Mouse (Mus musculus): ENCODE measurements around the gene Spata31d1d. TPM values are rescaled to one million over a fixed set of nuclear protein-coding genes. Genes with fewer than 3 reads are reported as not detected.

Gene Spata31d1d
- total RNA-seq, 2 experiments from 2014 or later: not detected

GRCm38 (mm10) chr13:59685236-59685635, 46.3 kb downstream of the Spata31d1d start:
- intact Hi-C loops (cut with DNase I): no loop called here

GRCm38 (mm10) chr13:59682629-59683028, 48.9 kb downstream of the Spata31d1d start:
- intact Hi-C loops (cut with DNase I): no loop called here
- no peak for DNase-seq

More at GRCm38 (mm10) chr13:59685236-59685635, 46.3 kb downstream of the Spata31d1d start:
- no peak for DNase-seq

- intact Hi-C loops (cut with DNase I): no loop called here
- DNase-seq: no peak
Observed at GRCm38 (mm10) chr13:59679908-59680307, 51.6 kb downstream of the Spata31d1d start.

GRCm38 (mm10) chr13:59679306-59679705, 52.2 kb downstream of the Spata31d1d start:
- DNase-seq: no peak
- intact Hi-C loops (cut with DNase I): no loop called here

DNA sequence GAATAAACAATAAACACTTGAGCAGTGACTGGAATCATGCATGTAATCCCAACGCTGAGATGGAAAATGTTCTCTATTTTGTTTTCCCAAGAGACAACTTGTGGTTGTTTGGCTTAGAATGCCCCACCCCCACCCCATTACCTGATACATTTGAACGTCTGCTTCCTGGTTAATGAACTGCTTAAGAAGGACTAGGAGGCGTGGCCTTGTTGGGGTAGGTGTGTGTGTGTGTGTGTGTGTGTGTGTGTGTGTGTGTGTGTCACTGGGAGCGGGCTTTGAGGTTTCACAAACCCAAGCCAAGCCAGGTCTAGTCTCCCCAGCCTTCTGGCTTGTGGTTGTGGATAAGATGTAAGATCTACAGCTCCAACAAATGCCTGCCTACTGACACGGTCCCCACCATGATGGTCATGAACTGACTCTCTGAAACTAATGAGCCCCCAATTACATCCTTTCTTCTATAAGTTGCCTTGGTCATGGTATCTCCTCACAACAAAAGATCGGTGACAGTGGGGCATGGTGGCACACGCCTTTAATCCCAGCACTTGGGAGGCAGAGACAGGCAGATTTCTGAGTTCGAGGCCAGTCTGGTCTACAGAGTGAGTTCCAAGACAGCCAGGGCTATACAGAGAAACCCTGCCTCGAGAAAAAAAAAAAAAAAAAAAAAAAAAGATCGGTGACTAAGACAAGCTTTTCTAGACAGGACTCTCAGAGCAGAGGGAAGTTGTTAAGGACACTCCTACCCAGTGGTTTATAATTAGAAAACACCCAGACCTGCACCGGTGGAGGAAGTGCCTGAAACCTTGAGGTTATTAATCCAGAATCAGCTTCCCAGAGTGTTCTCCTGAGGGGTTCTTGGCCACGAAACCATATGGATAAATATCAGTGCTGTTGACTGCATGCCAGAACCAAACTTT, 55.0 kb downstream of the Spata31d1d start:
- no peak for DNase-seq
- intact Hi-C loops (cut with DNase I): no loop called here

Other genes with a start within 250 kb of the Spata31d1d start
- gene Agtpbp1, start 146.5 kb downstream of the Spata31d1d start, total RNA-seq (2021): 10 to 100 TPM; 47.7 to 56.3 TPM
- gene Naa35, start 146.5 kb downstream of the Spata31d1d start, total RNA-seq (2021): 100 to 1,000 TPM in 1 of 2 experiments, 10 to 100 TPM in 1; 96.1 to 112 TPM
- gene Golm1, start 55.9 kb downstream of the Spata31d1d start, total RNA-seq (2021): 10 to 100 TPM; 22.0 to 22.7 TPM
- gene 4921517D22Rik, start 37.6 kb downstream of the Spata31d1d start, total RNA-seq (2021): not detected
- not detected for gene Spata31d1a, start 21.4 kb downstream of the Spata31d1d start, total RNA-seq (2021)
- gene Spata31d1b, start 19.5 kb downstream of the Spata31d1d start, total RNA-seq (2021): not detected
- under 1 TPM in 1 of 2 experiments, not detected in 1; 0.07 TPM for gene 1700014D04Rik, start 15.0 kb upstream of the Spata31d1d start, total RNA-seq (2021)
- 100 to 1,000 TPM; 191 to 196 TPM for gene Isca1, start 38.1 kb upstream of the Spata31d1d start, total RNA-seq (2021)
- gene Gm49354, start 50.5 kb upstream of the Spata31d1d start, total RNA-seq (2021): not detected
- gene Tut7, start 91.4 kb upstream of the Spata31d1d start, total RNA-seq (2021): 10 to 100 TPM; 51.2 to 53.3 TPM